Mouse (Mus musculus): ENCODE results near the gene Krt2. TPM values are rescaled to one million over a fixed set of nuclear protein-coding genes. Genes with fewer than 3 reads are reported as not detected.

The Krt2 gene
- polyA plus RNA-seq, 1 experiment from 2014 or later: not detected

DNA sequence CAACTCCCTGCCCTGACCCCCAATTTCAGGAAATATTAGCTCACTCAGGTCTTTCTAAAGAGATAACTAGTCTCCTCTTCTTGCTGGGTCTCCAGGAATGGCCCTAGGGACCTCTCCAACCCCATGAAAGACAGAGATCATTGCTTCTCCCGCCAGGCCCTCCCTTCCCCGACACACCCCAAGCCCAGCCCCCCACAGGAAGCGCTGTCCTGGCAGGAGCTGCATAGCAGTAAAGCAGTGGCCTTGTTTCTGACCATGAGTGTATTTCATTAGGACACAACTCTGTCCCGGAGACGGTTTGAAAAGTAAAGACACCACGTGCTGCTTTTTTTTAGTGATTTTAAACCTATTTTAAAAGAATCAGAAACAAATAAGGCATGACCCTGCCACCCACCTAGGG, 15.2 kb upstream of the Krt2 start:
- no peak overlapping the region for H3K9ac ChIP-seq (replicated peaks; ENCODE audit: low read depth)
- H3K4me2 ChIP-seq (replicated peaks; ENCODE audit: low read depth, low read length): no peak overlapping the region
- H3K4me3 ChIP-seq (ENCODE audit: low read depth, low read length): no peak overlapping the region
- no peaks in the 10 kb centered on the region for H3K36me3 ChIP-seq (ENCODE audit: insufficient read depth, low read length)
- H3K4me1 ChIP-seq (ENCODE audit: insufficient read depth, low read depth, low read length): no peaks in the 10 kb centered on the region
- 25% methylated on average over 6 of the region's 6 CpGs for WGBS
- ATAC-seq (no peak), DNase-seq (ENCODE audit: low spot score) (no peak)
- no peak for TF ChIP-seq CTCF (IDR thresholded peaks at IDR 0.05)
- TF ChIP-seq EP300 (IDR thresholded peaks at IDR 0.05): no peak
- H3K27me3 ChIP-seq (replicated peaks; ENCODE audit: insufficient read depth, low read length): no peaks in the 10 kb centered on the region
- no peaks in the 10 kb centered on the region for H3K9me3 ChIP-seq (ENCODE audit: low read length)
- no peak overlapping the region for H3K27ac ChIP-seq (ENCODE audit: low read length)

- DNase-seq (ENCODE audit: low spot score) (no peak), ATAC-seq (no peak)
- Histone ChIP-seq H3K9ac (replicated peaks; ENCODE audit: low read depth) (no peak overlapping the region), H3K27ac (ENCODE audit: low read length) (no peak overlapping the region), H3K4me3 (ENCODE audit: low read depth, low read length) (no peak overlapping the region), H3K9me3 (ENCODE audit: low read length) (no peaks in the 10 kb centered on the region), H3K36me3 (ENCODE audit: insufficient read depth, low read length) (no peaks in the 10 kb centered on the region), H3K4me1 (ENCODE audit: insufficient read depth, low read depth, low read length) (no peaks in the 10 kb centered on the region), H3K4me2 (replicated peaks; ENCODE audit: low read depth, low read length) (no peak overlapping the region), H3K27me3 (replicated peaks; ENCODE audit: insufficient read depth, low read length) (no peaks in the 10 kb centered on the region)
- WGBS: 70% methylated on average over 5 of the region's 5 CpGs
- TF ChIP-seq CTCF (IDR thresholded peaks at IDR 0.05): no peak
Observed at GRCm38 (mm10) chr15:101829441-101829840, 11.5 kb upstream of the Krt2 start.

DNA sequence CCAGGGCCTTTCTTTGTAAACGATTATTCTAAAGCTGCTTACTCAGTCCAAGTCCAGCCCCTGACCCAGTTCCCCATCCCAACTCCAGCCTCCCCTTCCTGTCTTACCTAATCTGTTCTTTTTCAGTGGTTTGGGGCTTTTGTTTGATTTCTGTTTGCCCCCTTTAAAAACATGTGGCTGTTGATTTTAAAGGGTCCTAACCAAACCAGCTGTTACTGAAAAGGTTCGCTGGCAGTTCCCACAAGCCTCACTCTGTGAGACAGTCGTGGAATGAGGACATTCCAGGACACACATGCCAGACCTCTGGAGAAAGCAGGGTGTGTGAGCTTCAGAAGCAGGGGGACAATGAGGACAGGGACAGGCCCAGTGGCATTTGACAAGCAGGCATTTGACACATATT, 3.8 kb upstream of the Krt2 start:
- no peaks in the 10 kb centered on the region for H3K27me3 ChIP-seq (replicated peaks; ENCODE audit: insufficient read depth, low read length)
- H3K9ac ChIP-seq (replicated peaks; ENCODE audit: low read depth): no peak overlapping the region
- no peaks in the 10 kb centered on the region for H3K4me1 ChIP-seq (ENCODE audit: insufficient read depth, low read depth, low read length)
- no peak overlapping the region for H3K4me3 ChIP-seq (ENCODE audit: low read depth, low read length)
- no peak overlapping the region for H3K4me2 ChIP-seq (replicated peaks; ENCODE audit: low read depth, low read length)
- TF ChIP-seq EP300 (IDR thresholded peaks at IDR 0.05) (no peak), CTCF (IDR thresholded peaks at IDR 0.05) (no peak)
- no peaks in the 10 kb centered on the region for H3K9me3 ChIP-seq (ENCODE audit: low read length)
- WGBS: 19% methylated on average over 3 of the region's 3 CpGs
- DNase-seq (ENCODE audit: low spot score): no peak
- no peak for ATAC-seq
- H3K27ac ChIP-seq (ENCODE audit: low read length): no peak overlapping the region
- H3K36me3 ChIP-seq (ENCODE audit: insufficient read depth, low read length): no peaks in the 10 kb centered on the region

DNA sequence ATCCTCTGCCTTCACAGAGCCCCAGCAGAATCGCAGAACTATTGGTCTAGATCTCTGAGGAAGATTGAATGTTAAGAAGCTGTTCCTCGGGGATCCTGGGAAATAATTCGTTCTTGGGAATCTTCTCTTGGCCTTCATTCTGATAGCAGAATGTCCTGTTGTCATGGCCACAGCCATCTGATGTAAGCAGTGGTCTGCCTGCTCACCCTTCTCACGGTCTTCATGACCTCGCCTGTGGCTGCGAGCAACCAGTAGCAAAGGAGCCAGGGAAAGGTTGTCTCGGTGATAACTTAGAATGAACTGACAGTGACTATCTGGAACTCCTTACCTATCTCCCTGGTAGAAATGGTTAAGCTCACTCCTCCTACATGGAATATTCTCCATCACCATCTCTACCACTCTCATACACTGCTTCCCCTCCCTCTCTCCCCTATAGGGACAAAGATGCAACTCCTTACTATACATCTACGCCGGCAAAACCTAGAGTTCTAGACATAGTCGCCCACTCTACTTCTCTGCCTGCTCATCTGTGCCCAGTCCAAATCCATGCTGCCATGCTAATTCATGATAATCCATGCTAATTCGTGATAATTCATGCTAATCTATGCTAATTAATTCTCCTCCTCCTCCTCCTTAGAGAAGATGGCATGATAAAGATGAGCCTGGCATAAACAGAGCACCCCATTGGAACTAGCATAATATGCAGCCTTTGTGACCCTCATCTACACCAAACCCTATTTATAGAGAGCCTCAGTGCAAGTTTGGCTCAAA, 14.7 kb downstream of the Krt2 start:
- DNase-seq (ENCODE audit: low spot score) (no peak), ATAC-seq (no peak)
- H3K27me3 ChIP-seq (replicated peaks; ENCODE audit: insufficient read depth, low read length): no peaks in the 10 kb centered on the region
- H3K4me3 ChIP-seq (ENCODE audit: low read depth, low read length): no peak overlapping the region
- no peaks in the 10 kb centered on the region for H3K36me3 ChIP-seq (ENCODE audit: insufficient read depth, low read length)
- no peak overlapping the region for H3K4me2 ChIP-seq (replicated peaks; ENCODE audit: low read depth, low read length)
- no peaks in the 10 kb centered on the region for H3K9me3 ChIP-seq (ENCODE audit: low read length)
- TF ChIP-seq CTCF (IDR thresholded peaks at IDR 0.05): no peak
- TF ChIP-seq EP300 (IDR thresholded peaks at IDR 0.05): no peak
- WGBS: 75% methylated on average over 11 of the region's 11 CpGs
- no peaks in the 10 kb centered on the region for H3K4me1 ChIP-seq (ENCODE audit: insufficient read depth, low read depth, low read length)
- no peak overlapping the region for H3K9ac ChIP-seq (replicated peaks; ENCODE audit: low read depth)
- no peak overlapping the region for H3K27ac ChIP-seq (ENCODE audit: low read length)

- Histone ChIP-seq H3K9me3 (ENCODE audit: low read length) (no peaks in the 10 kb centered on the region), H3K27ac (ENCODE audit: low read length) (no peak within 1 kb of the TSS), H3K27me3 (replicated peaks; ENCODE audit: insufficient read depth, low read length) (no peaks in the 10 kb centered on the region), H3K36me3 (ENCODE audit: insufficient read depth, low read length) (no peaks in the 10 kb centered on the region), H3K4me2 (replicated peaks; ENCODE audit: low read depth, low read length) (no peak within 1 kb of the TSS), H3K9ac (replicated peaks; ENCODE audit: low read depth) (no peak within 1 kb of the TSS), H3K4me3 (ENCODE audit: low read depth, low read length) (no peak within 1 kb of the TSS), H3K4me1 (ENCODE audit: insufficient read depth, low read depth, low read length) (no peaks in the 10 kb centered on the region)
- no peak for ATAC-seq
- 84% methylated on average over 6 of the region's 6 CpGs for WGBS
- no peak for TF ChIP-seq EP300 (IDR thresholded peaks at IDR 0.05)
- no peak for TF ChIP-seq CTCF (IDR thresholded peaks at IDR 0.05)
- no peak for DNase-seq (ENCODE audit: low spot score)
Observed at GRCm38 (mm10) chr15:101802296-101802835, 15.6 kb downstream of the Krt2 start, which contains the start of gene Krt73. Gene Krt73, minus strand, starts transcription at chr15:101802346.

- H3K36me3 ChIP-seq (ENCODE audit: insufficient read depth, low read length): no peaks in the 10 kb centered on the region
- H3K27me3 ChIP-seq (replicated peaks; ENCODE audit: insufficient read depth, low read length): no peaks in the 10 kb centered on the region
- no peak overlapping the region for H3K27ac ChIP-seq (ENCODE audit: low read length)
- DNase-seq (ENCODE audit: low spot score) (no peak), ATAC-seq (no peak)
- H3K4me2 ChIP-seq (replicated peaks; ENCODE audit: low read depth, low read length): no peak overlapping the region
- TF ChIP-seq CTCF (IDR thresholded peaks at IDR 0.05) (no peak), EP300 (IDR thresholded peaks at IDR 0.05) (no peak)
- WGBS: 11% methylated on average over 3 of the region's 3 CpGs
- no peaks in the 10 kb centered on the region for H3K4me1 ChIP-seq (ENCODE audit: insufficient read depth, low read depth, low read length)
- no peaks in the 10 kb centered on the region for H3K9me3 ChIP-seq (ENCODE audit: low read length)
- no peak overlapping the region for H3K4me3 ChIP-seq (ENCODE audit: low read depth, low read length)
- H3K9ac ChIP-seq (replicated peaks; ENCODE audit: low read depth): no peak overlapping the region
Observed at GRCm38 (mm10) chr15:101790867-101791266, 27.1 kb downstream of the Krt2 start.

Data from lung, postnatal 0 days (tissue).